Mouse (Mus musculus): ENCODE measurements around the gene Map2.

GRCm38 (mm10) chr1:66431472-66431871 is 256.4 kb downstream of the Map2 start:
- TF ChIP-seq USF1 (IDR thresholded peaks at IDR 0.05; ENCODE audit: low read depth) (no peak), POLR2A (IDR thresholded peaks at IDR 0.05; ENCODE audit: insufficient read length, low read depth) (no peak), MAX (IDR thresholded peaks at IDR 0.05; ENCODE audit: low read depth) (no peak), E2F4 (IDR thresholded peaks at IDR 0.05; ENCODE audit: insufficient read depth) (no peak), TCF12 (IDR thresholded peaks at IDR 0.05; ENCODE audit: insufficient read depth, poor library complexity, severe bottlenecking) (no peak), MYOG (IDR thresholded peaks at IDR 0.05; ENCODE audit: control insufficient read depth in 1 of 3, insufficient read depth in 1 of 3, insufficient read length in 2 of 3, low read depth in 2 of 3) (no peak), TCF3 (IDR thresholded peaks at IDR 0.05; ENCODE audit: insufficient read length, low read depth) (no peak)
